Mouse (Mus musculus): ENCODE results near the gene Rgl1. TPM values are rescaled to one million over a fixed set of nuclear protein-coding genes. Genes with fewer than 3 reads are reported as not detected.

Gene Rgl1
- polyA plus RNA-seq, 1 experiment: 73.2 TPM

- Histone ChIP-seq H3K4me1 (ENCODE audit: control insufficient read depth, insufficient read depth, low read length) (peaks cover 16% of the 10 kb centered on the region), H3K4me3 (ENCODE audit: insufficient read depth, low read depth, low read length) (no peak overlapping the region), H3K27ac (ENCODE audit: insufficient read depth, low read depth, low read length) (peak overlapping the region; percentile 74), H3K27me3 (replicated peaks; ENCODE audit: control insufficient read depth, insufficient read depth, low read length) (no peaks in the 10 kb centered on the region), H3K36me3 (ENCODE audit: control insufficient read depth, insufficient read depth, low read length) (peaks cover 4% of the 10 kb centered on the region; the same call in 1 of the 2 replicates)
- 19% methylated on average over 9 of the region's 9 CpGs for whole genome bisulfite sequencing
- no peak for TF ChIP-seq CTCF (conservative IDR thresholded peaks at IDR 0.05; ENCODE audit: insufficient read depth, insufficient read length, low read depth, low read length)
- TF ChIP-seq POLR2A (IDR thresholded peaks at IDR 0.05; ENCODE audit: low read depth, low read length): no peak
- peak; percentile 92 for DNase-seq
Measured at GRCm38 (mm10) chr1:152589331-152589935, 176.7 kb downstream of the Rgl1 start.

DNA sequence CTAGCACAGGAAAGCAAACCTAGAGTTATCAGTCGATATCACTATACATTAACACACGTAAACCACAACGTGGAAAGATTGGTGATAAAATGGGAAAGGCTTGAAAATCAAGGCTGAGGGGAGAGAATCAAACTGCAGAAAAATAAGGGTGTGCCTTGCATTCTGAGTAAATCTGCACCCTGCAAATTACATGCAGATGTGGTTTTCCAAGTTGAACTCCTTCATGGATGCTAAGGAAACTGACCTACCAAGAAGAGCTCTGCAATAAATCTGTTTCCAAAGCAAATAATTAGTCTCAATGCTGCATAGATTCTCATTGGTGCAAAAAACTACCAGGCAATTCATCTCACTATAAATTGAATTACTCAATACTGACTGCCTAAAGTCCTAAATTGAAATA is 178.7 kb downstream of the Rgl1 start:
- peaks cover 19% of the 10 kb centered on the region for H3K4me1 ChIP-seq (ENCODE audit: control insufficient read depth, insufficient read depth, low read length)
- TF ChIP-seq POLR2A (IDR thresholded peaks at IDR 0.05; ENCODE audit: low read depth, low read length) (no peak), CTCF (conservative IDR thresholded peaks at IDR 0.05; ENCODE audit: insufficient read depth, insufficient read length, low read depth, low read length) (no peak)
- H3K27me3 ChIP-seq (replicated peaks; ENCODE audit: control insufficient read depth, insufficient read depth, low read length): no peaks in the 10 kb centered on the region
- H3K36me3 ChIP-seq (ENCODE audit: control insufficient read depth, insufficient read depth, low read length): peaks cover 7% of the 10 kb centered on the region
- H3K27ac ChIP-seq (ENCODE audit: insufficient read depth, low read depth, low read length): no peak overlapping the region
- 76% methylated on average over 3 of the region's 3 CpGs for WGBS
- H3K4me3 ChIP-seq (ENCODE audit: insufficient read depth, low read depth, low read length): no peak overlapping the region
- DNase-seq: no peak

- H3K36me3 ChIP-seq (ENCODE audit: control insufficient read depth, insufficient read depth, low read length): peaks cover 7% of the 10 kb centered on the region
- H3K27ac ChIP-seq (ENCODE audit: insufficient read depth, low read depth, low read length): no peak overlapping the region
- DNase-seq: peak; percentile 73
- peaks cover 25% of the 10 kb centered on the region for H3K4me1 ChIP-seq (ENCODE audit: control insufficient read depth, insufficient read depth, low read length)
- WGBS: 67% methylated on average over 7 of the region's 7 CpGs
- no peak overlapping the region for H3K4me3 ChIP-seq (ENCODE audit: insufficient read depth, low read depth, low read length)
- no peak for TF ChIP-seq POLR2A (IDR thresholded peaks at IDR 0.05; ENCODE audit: low read depth, low read length)
- no peak for TF ChIP-seq CTCF (conservative IDR thresholded peaks at IDR 0.05; ENCODE audit: insufficient read depth, insufficient read length, low read depth, low read length)
- no peaks in the 10 kb centered on the region for H3K27me3 ChIP-seq (replicated peaks; ENCODE audit: control insufficient read depth, insufficient read depth, low read length)
Measured at GRCm38 (mm10) chr1:152585385-152585984, 180.7 kb downstream of the Rgl1 start.

- TF ChIP-seq CTCF (conservative IDR thresholded peaks at IDR 0.05; ENCODE audit: insufficient read depth, insufficient read length, low read depth, low read length) (no peak), POLR2A (IDR thresholded peaks at IDR 0.05; ENCODE audit: low read depth, low read length) (no peak)
- WGBS: 71% methylated on average over 8 of the region's 8 CpGs
- no peak overlapping the region for H3K27ac ChIP-seq (ENCODE audit: insufficient read depth, low read depth, low read length)
Measured at GRCm38 (mm10) chr1:152584933-152585332, 181.2 kb downstream of the Rgl1 start.

GRCm38 (mm10) chr1:152581127-152581905 is 184.8 kb downstream of the Rgl1 start:
- Histone ChIP-seq H3K27me3 (replicated peaks; ENCODE audit: control insufficient read depth, insufficient read depth, low read length) (no peaks in the 10 kb centered on the region), H3K4me3 (ENCODE audit: insufficient read depth, low read depth, low read length) (no peak overlapping the region), H3K4me1 (ENCODE audit: control insufficient read depth, insufficient read depth, low read length) (peaks cover 37% of the 10 kb centered on the region), H3K27ac (ENCODE audit: insufficient read depth, low read depth, low read length) (peak overlapping the region; percentile 47), H3K36me3 (ENCODE audit: control insufficient read depth, insufficient read depth, low read length) (peaks cover 7% of the 10 kb centered on the region)
- 53% methylated on average over 13 of the region's 13 CpGs for WGBS
- TF ChIP-seq POLR2A (IDR thresholded peaks at IDR 0.05; ENCODE audit: low read depth, low read length): no peak
- no peak for TF ChIP-seq CTCF (conservative IDR thresholded peaks at IDR 0.05; ENCODE audit: insufficient read depth, insufficient read length, low read depth, low read length)
- peak; percentile 38 for DNase-seq

More at GRCm38 (mm10) chr1:152584933-152585332, 181.2 kb downstream of the Rgl1 start:
- Histone ChIP-seq H3K4me1 (ENCODE audit: control insufficient read depth, insufficient read depth, low read length) (peaks cover 25% of the 10 kb centered on the region), H3K4me3 (ENCODE audit: insufficient read depth, low read depth, low read length) (no peak overlapping the region), H3K27me3 (replicated peaks; ENCODE audit: control insufficient read depth, insufficient read depth, low read length) (no peaks in the 10 kb centered on the region), H3K36me3 (ENCODE audit: control insufficient read depth, insufficient read depth, low read length) (peaks cover 7% of the 10 kb centered on the region)
- DNase-seq: no peak

- no peak overlapping the region for H3K4me3 ChIP-seq (ENCODE audit: insufficient read depth, low read depth, low read length)
- peak overlapping the region; percentile 56 for H3K27ac ChIP-seq (ENCODE audit: insufficient read depth, low read depth, low read length)
- TF ChIP-seq POLR2A (IDR thresholded peaks at IDR 0.05; ENCODE audit: low read depth, low read length): no peak
- TF ChIP-seq CTCF (conservative IDR thresholded peaks at IDR 0.05; ENCODE audit: insufficient read depth, insufficient read length, low read depth, low read length): no peak
- H3K27me3 ChIP-seq (replicated peaks; ENCODE audit: control insufficient read depth, insufficient read depth, low read length): no peaks in the 10 kb centered on the region
- H3K4me1 ChIP-seq (ENCODE audit: control insufficient read depth, insufficient read depth, low read length): peaks cover 52% of the 10 kb centered on the region
- peaks cover 2% of the 10 kb centered on the region for H3K36me3 ChIP-seq (ENCODE audit: control insufficient read depth, insufficient read depth, low read length)
- peak; percentile 78 for DNase-seq
- 39% methylated on average over 5 of the region's 5 CpGs for WGBS
Measured at GRCm38 (mm10) chr1:152578944-152579343, 187.2 kb downstream of the Rgl1 start.
